Mouse (Mus musculus) CH12.LX (cell line): Measurements from ENCODE around the gene Rgs7.

ENCODE experiments used
- BHLHE40 ChIP-seq: IDR thresholded peaks from 2 replicates; pipeline ENCODE4 v1.6.1; 2011; ENCODE audit warnings: mild to moderate bottlenecking, low read depth, low read length, improper control_type of control experiment
- CTCF ChIP-seq, 2 experiments: IDR thresholded peaks in 1 of 2; conservative IDR thresholded peaks in 1 of 2; 2 replicates each; pipeline ENCODE4 v1.5.1; 2011 to 2012; ENCODE audit warnings: low read depth in 2 of 2, low read length in 2 of 2, improper control_type of control experiment in 1 of 2, inconsistent platforms in 1 of 2, mild to moderate bottlenecking in 1 of 2, moderate library complexity in 1 of 2
- ELF1 ChIP-seq: IDR thresholded peaks from 2 replicates; pipeline ENCODE4 v1.6.1; 2014; ENCODE audit warnings: low read depth, mild to moderate bottlenecking, inconsistent platforms, low read length, improper control_type of control experiment
- MAX ChIP-seq: IDR thresholded peaks from 2 replicates; pipeline ENCODE4 v1.6.1; 2011; ENCODE audit warnings: low read length, improper control_type of control experiment
- NELFE ChIP-seq: IDR thresholded peaks from 2 replicates; pipeline ENCODE4 v1.6.1; 2011; ENCODE audit warnings: low read depth, low read length, improper control_type of control experiment
- POLR2A ChIP-seq: IDR thresholded peaks from 2 replicates; pipeline ENCODE4 v1.6.1; 2011; ENCODE audit warnings: low read depth, mild to moderate bottlenecking, improper control_type of control experiment, low read length
- SIN3A ChIP-seq: IDR thresholded peaks from 2 replicates; pipeline ENCODE4 v1.6.1; 2012; ENCODE audit warnings: low read length, improper control_type of control experiment, inconsistent platforms

- TF ChIP-seq CTCF (conservative IDR thresholded peaks at IDR 0.05 in 1 of 2, IDR thresholded peaks at IDR 0.05 in 1 of 2; ENCODE audit: low read depth in 2 of 2, low read length in 2 of 2) (no peak), MAX (no peak), NELFE (no peak), ELF1 (no peak), SIN3A (no peak), POLR2A (no peak), BHLHE40 (no peak)
Measured at GRCm38 (mm10) chr1:175523572-175523971, 31.3 kb upstream of the Rgs7 start.
